Mouse (Mus musculus) 3134 (cell line): ENCODE data around the gene Vps13d.

ENCODE experiments used
- DNase-seq: peaks from one replicate; pipeline ENCODE4 v3.0.0-alpha.2; 2011; ENCODE audit warnings: low spot score; ENCODE audit not compliant: insufficient read length; ENCODE audit errors: extremely low read depth

Vps13d gene

GRCm38 (mm10) chr4:145013760-145014631 is 180.8 kb downstream of the Vps13d start:
- DNase-seq: no peak

GRCm38 (mm10) chr4:145013187-145013586 is 181.6 kb downstream of the Vps13d start:
- DNase-seq: peak; percentile 63

DNA sequence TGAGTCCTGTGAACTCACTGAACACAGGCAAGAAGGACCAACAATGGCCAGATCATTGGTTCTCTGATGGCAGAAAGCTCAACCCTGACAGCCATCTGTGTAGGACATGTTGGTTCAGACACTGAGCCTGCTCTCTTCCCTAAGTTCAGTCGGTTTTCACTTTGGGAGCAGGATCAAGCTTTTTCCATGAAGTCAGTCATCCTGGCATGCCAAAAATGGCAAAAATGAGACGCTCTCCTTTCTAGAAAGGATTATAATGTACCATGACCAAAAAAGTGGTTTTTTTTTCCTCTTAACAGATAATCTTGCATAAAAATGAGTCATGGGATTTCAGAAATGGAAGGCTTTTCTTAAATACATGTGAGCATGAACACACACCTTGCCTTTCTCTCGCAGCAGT is 183.6 kb downstream of the Vps13d start:
- DNase-seq: peak; percentile 55

DNA sequence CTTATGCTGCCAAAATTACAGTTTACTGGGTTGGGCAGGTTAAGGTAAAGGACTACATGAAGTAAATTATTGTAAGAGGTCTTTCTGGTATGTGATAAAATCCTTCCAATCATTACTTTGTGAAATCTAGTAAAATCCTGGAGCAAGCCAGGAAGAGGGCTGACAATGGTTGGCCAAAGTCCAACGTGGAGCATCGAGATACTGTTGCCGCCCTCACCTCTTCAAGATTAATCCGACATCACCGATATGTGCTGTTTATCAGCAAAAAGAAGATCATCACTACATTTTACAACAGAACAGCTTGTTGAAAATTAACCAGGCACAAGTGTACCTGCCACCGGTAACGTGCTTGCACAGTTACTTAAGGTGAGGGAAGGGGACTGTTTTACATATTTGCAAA is 184.9 kb downstream of the Vps13d start:
- DNase-seq: no peak

DNA sequence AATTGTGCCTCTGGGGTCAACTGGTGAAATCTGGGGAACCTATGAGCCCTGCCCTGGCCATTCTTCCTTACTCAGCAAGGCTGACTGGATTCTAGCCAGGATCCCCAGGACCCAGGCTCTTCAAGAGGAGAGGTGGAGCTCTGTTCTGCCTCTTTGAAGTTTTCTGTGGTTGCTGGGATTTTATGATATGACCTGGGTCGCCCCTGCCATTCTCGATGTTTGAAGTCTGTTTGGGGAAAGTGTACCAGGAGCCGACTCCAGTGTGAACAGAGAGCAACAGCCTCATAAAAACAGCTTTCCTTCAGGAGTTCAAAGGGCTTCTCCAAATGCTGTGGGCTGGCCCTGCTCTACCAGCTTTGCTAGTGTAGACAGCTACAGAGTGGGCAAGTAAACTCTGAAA is 185.4 kb downstream of the Vps13d start:
- DNase-seq: no peak

DNA sequence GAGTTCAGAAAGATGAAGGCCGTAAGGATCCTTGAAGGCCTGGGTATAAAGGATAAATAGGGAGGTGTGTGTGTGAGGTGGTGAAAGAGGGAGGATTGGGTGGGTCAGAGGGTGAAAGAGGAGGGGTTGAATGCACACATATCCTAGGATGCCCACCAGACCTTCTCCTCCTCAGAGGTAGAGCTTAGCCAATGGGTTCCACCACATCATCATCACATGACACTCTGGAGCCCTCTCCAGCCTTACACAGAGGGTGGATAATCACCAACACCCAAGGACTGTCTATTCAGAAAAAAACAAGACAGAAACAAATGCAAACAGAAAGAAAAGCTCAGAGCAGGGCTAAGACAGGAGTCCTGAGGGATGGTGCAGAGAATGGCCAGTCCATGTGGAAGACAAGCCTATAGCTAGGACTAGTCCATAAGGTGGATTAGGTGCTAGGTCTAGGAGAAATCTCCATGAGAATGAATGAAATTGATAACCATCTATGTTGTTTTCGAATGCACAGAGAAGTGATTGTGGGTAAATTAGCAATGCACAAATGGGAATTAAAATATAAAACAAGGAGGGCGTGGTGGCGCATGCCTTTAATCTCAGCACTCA is 188.8 kb downstream of the Vps13d start:
- DNase-seq: no peak

DNA sequence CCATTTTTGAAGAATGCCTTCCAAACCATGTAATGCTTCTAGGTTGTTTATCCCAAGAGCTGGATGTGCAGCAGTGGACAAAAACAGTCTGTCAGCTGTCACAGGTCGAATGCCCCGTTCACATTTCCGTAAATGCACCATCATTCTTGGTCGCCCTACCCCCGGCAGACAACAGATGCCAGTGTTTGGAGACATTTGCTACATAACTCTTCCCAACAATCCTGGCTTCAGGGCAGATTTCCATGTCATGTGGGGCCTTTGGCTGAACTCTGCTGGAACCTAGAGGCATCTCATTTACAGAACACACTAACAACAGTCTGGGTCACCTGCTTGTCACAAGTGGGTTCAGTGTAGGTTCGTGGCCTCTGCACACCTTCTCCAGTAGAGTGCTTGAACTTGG is 190.6 kb downstream of the Vps13d start:
- no peak for DNase-seq

GRCm38 (mm10) chr4:145002733-145003132 is 192.1 kb downstream of the Vps13d start:
- DNase-seq: peak; percentile 16

DNA sequence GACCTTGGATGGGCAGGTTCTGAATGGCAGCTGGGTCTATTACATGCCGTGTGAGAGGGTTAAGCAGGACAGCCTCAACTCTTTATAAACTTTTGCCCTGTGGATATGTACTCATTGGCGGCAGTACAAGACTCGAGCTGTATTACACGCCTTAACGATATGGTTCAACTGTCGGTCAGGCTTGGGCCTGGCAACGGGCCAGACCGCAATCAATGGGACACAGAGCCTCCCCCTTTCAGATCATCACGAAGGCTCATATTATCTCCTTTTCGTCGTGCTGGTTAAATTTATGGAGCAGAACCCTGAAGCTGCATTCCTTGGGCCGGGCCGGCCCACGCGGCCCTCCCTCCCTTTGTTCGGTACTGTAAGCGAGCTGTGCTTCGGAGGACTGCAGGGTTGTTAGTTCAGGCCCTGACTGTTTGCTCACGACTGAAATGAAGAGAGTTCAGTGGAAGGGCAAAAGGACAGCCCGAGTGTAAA is 194.9 kb downstream of the Vps13d start:
- peak; percentile 64 for DNase-seq

DNA sequence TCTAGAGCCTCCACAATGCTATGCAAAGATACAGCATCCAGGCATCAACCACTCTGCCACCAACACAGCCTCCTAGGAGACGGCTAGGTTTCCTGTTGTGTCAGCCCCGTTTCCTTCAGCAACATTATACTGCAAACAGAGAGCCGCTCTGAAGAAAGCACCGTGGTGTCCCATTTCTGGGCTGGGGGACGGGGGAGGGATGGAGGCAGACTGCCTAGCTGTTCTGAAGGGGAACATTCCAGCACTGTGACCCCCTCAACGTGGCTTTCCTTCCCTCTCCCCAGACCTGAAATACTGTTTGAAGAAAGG is 195.3 kb downstream of the Vps13d start:
- peak; percentile 9 for DNase-seq

DNA sequence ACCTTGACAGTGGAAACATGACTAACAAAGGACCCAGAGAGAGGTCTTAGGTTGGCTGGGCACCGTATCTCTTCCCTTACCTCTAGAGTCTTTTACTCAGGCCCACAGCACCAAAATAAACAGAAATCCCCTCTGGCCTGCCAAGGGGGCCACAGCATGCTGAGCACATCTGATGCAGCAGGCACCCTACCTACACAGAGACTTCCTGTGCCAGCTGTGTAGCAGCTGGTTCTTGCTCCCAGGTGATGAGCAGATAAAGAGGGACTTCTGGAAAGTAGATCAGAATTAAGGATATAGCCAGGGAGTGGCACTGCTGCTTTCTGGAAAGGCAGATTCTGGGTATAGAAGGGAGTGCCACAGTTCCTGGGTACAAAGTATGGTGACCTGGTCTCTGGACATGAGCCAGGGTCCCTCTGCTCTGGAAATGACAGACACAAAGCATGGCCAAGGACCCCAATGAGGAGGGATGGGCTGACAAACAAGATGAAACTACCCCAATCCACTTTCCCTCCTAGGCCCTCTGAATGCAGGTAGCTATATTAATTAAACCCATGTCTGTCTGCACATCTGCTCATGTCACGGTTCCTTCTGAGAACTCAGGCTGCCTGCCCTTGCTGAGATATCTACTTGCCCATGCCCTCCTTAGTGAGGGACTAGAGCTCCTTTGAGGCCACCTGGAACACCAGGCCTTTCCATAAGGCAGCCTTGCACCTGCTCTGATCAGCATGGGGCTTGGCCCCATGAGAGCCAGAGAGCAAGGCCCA is 195.8 kb downstream of the Vps13d start:
- DNase-seq: no peak

DNA sequence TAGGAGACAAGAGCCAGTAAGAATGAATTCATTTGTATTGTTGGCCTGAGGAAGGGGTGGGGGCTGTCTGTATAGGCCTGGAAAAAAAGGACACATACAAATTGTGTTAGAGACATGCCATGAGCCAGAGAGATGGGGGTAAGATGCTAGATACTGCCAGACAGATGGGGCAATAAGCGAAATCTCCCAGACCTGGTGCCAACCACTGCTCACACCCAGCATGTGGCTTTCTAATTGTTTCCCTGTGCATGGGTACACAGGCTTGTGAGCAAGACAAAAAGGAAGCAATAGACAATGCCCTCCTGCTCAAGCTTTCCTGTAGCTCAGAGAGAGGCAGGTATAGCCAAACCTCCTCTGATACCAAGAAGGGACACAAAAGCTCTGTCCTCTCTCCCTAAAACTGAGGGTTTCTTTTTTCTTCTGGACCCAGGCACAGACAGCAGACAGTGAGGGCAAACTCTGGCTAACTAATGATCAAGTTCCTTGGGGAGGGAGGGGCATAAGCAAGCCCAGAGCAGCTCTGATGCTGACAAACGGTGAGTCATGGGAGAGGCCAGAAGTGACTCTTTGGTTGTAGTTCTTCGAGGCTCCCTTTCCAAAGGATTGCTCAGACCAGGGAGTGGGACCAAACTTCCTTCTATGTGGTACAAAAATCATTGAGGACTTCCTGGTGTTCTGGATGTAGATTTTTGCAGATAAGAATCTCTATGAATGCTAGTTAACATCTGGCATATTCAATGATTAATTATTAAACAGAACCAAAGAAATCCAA is 196.7 kb downstream of the Vps13d start:
- peak; percentile 47 for DNase-seq

GRCm38 (mm10) chr4:144996996-144997820 is 197.6 kb downstream of the Vps13d start:
- DNase-seq: no peak

DNA sequence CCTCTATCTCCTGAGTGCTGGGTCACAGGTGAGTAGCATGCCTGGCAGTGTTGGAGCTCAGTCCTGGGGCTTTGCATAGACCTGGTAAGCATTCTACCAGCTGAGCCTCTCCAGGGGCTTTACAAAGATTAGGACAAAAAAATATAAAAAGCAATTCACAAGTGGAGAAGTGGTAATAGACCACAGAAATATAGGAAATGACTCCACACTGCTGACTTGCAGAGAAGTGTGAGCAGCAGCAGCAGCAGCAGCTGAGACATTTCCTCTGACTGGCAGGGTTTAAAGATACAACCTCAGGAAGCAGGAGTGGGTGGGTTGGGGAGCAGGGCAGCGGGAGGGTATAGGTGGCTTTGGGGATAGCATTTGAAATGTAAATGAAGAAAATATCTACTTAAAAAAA is 199.0 kb downstream of the Vps13d start:
- no peak for DNase-seq

DNA sequence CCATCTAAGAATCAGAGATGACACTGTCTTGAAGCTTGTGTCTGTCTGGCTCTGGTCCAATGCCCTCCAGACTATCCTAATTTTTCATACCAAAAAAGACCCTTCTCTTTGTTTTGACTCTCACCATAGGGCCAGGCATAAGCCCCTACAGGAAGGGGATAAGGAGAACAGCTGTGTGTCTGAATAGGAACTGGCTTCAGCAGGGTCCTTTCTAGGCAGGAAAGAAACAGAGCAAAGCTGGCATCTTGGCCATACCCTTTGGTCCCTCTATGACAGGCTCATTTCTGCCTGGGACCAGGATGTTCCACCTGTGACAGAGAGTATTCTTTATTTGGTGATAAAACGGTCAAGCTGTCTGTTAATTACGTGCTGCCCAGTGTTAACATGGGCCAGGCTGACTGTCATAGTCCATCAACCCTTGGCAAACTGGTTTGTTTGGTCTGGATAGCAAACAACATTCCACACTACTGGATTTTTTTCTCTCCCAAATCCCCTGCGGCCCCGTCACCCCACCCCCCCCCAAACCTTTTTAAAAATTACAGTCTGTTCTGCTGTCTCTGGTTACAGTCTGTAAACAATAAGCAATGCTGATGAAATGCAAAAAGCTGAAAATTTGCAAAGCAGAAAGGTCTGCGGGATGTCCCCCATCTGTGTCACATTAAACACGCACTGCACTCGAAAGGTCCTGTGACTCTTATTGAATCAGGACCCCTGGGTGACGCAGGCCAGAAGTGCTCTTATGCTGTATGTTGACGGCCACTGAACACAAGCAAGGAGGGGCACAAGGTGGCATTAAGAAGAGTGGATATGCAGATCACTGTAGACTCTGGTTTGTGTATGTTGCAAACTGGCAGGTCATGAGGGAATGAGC is 201.5 kb downstream of the Vps13d start:
- no peak for DNase-seq

- DNase-seq: no peak
Measured at GRCm38 (mm10) chr4:144992413-144992812, 202.4 kb downstream of the Vps13d start.

DNA sequence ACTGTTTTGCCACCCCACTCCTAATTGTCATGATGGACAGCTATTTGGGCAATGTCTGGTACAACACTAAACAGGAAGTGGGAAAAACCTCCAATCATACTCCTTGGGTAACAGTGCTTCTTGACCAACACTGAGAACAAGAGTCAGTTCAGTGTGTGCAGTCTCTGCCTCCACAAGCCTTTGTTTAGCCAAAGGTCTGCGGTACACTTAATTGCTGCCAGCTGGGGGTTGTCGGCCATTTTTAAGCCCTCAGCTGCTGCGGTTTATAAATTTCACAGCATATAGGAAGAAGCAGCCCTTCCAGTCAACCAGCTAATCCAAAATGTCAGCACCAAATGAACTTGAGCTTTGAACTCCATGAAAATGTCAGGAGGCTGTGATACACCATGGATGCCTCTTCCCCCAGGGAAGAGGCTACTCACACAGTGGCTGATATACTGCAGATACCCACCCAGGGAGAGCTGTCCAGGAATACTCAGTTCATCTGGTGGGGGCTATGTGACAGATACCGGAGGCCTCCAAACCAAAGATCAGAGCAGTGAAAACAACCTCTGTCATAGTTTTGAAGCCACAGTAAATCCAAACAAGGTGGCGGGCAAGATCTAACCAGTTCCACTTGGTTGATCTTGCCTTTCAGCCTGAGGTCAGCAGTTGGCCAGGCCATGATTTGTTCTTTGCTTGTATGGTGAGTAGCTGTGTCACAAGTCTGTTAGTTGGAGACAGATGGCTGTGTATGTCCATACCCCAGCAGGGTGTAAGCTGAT is 206.2 kb downstream of the Vps13d start:
- no peak for DNase-seq
